ENCODE assay signal across 8 mouse cellular contexts in genomic region chr14:30457897-30458296, GRCm38 (mm10). TPM values are rescaled to one million over a fixed set of nuclear protein-coding genes. Genes with fewer than 3 reads are reported as not detected.
DNase-seq lines count a peak whose midpoint lies in the region; ATAC-seq and TF ChIP-seq lines count a peak whose summit lies in the region.

No protein-coding gene starts in this region.

- no peak overlapping the region for H3K4me2 ChIP-seq in kidney, embryonic 15.5 days
- no peak overlapping the region for H3K4me2 ChIP-seq in hindbrain, embryonic 14.5 days (replicated peaks)
- no peak overlapping the region for H3K4me2 ChIP-seq in hindbrain, embryonic 12.5 days (replicated peaks)

- ATAC-seq in kidney, embryonic 15.5 days (replicated peaks; ENCODE audit: low FRiP score): no peak
- ATAC-seq in hindbrain, embryonic 14.5 days (ENCODE audit: low FRiP score): no peak
- no peak for ATAC-seq in hindbrain, embryonic 12.5 days (ENCODE audit: low FRiP score)

- 13% methylated on average over 2 of the region's 2 CpGs for WGBS in kidney, embryonic 15.5 days
- WGBS in bone marrow, adult 2 months: 0% methylated on average over 2 of the region's 2 CpGs
- WGBS in hindbrain, embryonic 14.5 days: 56% methylated on average over 2 of the region's 2 CpGs
- 43% methylated on average over 2 of the region's 2 CpGs for WGBS in limb, embryonic 10.5 days
- 55% methylated on average over 2 of the region's 2 CpGs for WGBS in hindbrain, embryonic 12.5 days

- H3K4me1 ChIP-seq in kidney, embryonic 15.5 days: peaks cover 19% of the 10 kb centered on the region
- peaks cover 7% of the 10 kb centered on the region for H3K4me1 ChIP-seq in bone marrow, adult 2 months (ENCODE audit: control insufficient read depth, insufficient read depth, low read length)
- H3K4me1 ChIP-seq in hindbrain, embryonic 14.5 days (replicated peaks; ENCODE audit: control insufficient read depth, insufficient read depth, low read length): peaks cover 5% of the 10 kb centered on the region; the same call in 1 of the 2 replicates
- H3K4me1 ChIP-seq in limb, embryonic 10.5 days: peaks cover 6% of the 10 kb centered on the region; the same call in 1 of the 2 replicates
- H3K4me1 ChIP-seq in hindbrain, embryonic 12.5 days: peaks cover 6% of the 10 kb centered on the region; the same call in 1 of the 2 replicates

- H3K4me3 ChIP-seq in kidney, embryonic 15.5 days (replicated peaks): no peak overlapping the region
- peak overlapping the region; percentile 24 for H3K4me3 ChIP-seq in bone marrow, adult 2 months (replicated peaks; ENCODE audit: control insufficient read depth, low read depth, low read length)
- H3K4me3 ChIP-seq in hindbrain, embryonic 14.5 days (replicated peaks; ENCODE audit: low read length): no peak overlapping the region
- H3K4me3 ChIP-seq in limb, embryonic 10.5 days: no peak overlapping the region
- no peak overlapping the region for H3K4me3 ChIP-seq in hindbrain, embryonic 12.5 days

- H3K27ac ChIP-seq in kidney, embryonic 15.5 days: no peak overlapping the region
- H3K27ac ChIP-seq in bone marrow, adult 2 months (ENCODE audit: control insufficient read depth, insufficient read depth, low read depth, low read length, poor library complexity): peak overlapping the region; percentile 78
- no peak overlapping the region for H3K27ac ChIP-seq in hindbrain, embryonic 14.5 days
- H3K27ac ChIP-seq in limb, embryonic 10.5 days: no peak overlapping the region
- H3K27ac ChIP-seq in hindbrain, embryonic 12.5 days: no peak overlapping the region

- peak; percentile 22 for DNase-seq in kidney, adult 9 months
- peak; percentile 17 to 54 for DNase-seq in kidney, postnatal 4 days
- peak; percentile 48 to 58 for DNase-seq in right cerebral cortex, adult 2 months (ENCODE audit: low spot score in 2 of 2)
- no peak for DNase-seq in hindbrain, embryonic 14.5 days (ENCODE audit: low spot score)
- DNase-seq in limb, embryonic 10.5 days (ENCODE audit: low spot score): no peak

- H3K9me3 ChIP-seq in kidney, embryonic 15.5 days (replicated peaks): no peaks in the 10 kb centered on the region
- H3K9me3 ChIP-seq in hindbrain, embryonic 14.5 days (ENCODE audit: control insufficient read depth, low read length): no peaks in the 10 kb centered on the region
- no peaks in the 10 kb centered on the region for H3K9me3 ChIP-seq in limb, embryonic 10.5 days (replicated peaks)
- no peaks in the 10 kb centered on the region for H3K9me3 ChIP-seq in hindbrain, embryonic 12.5 days (replicated peaks)

- H3K27me3 ChIP-seq in kidney, embryonic 15.5 days: peaks cover 10% of the 10 kb centered on the region; the same call in 1 of the 2 replicates
- peaks cover 10% of the 10 kb centered on the region; the same call in 1 of the 2 replicates for H3K27me3 ChIP-seq in hindbrain, embryonic 14.5 days (ENCODE audit: control insufficient read depth, insufficient read depth, low read length)
- peaks cover 53% of the 10 kb centered on the region for H3K27me3 ChIP-seq in limb, embryonic 10.5 days (ENCODE audit: low read depth, poor library complexity, severe bottlenecking)
- peaks cover 6% of the 10 kb centered on the region for H3K27me3 ChIP-seq in hindbrain, embryonic 12.5 days

- TF ChIP-seq CTCF in bone marrow, adult 2 months (IDR thresholded peaks at IDR 0.05; ENCODE audit: control insufficient read depth, insufficient read depth, low read length): no peak

- no peak for TF ChIP-seq POLR2A in bone marrow, adult 2 months (IDR thresholded peaks at IDR 0.05; ENCODE audit: borderline replicate concordance, control insufficient read depth, low read depth, low read length)

- no peaks in the 10 kb centered on the region for H3K36me3 ChIP-seq in kidney, embryonic 15.5 days
- no peaks in the 10 kb centered on the region for H3K36me3 ChIP-seq in hindbrain, embryonic 14.5 days (replicated peaks; ENCODE audit: control insufficient read depth, insufficient read depth)
- H3K36me3 ChIP-seq in limb, embryonic 10.5 days: no peaks in the 10 kb centered on the region
- H3K36me3 ChIP-seq in hindbrain, embryonic 12.5 days: no peaks in the 10 kb centered on the region

- H3K9ac ChIP-seq in kidney, embryonic 15.5 days: no peak overlapping the region
- H3K9ac ChIP-seq in hindbrain, embryonic 14.5 days: no peak overlapping the region
- no peak overlapping the region for H3K9ac ChIP-seq in hindbrain, embryonic 12.5 days

RNA-seq across cellular contexts. Expression of gene Dcp1a, which starts 21.4 kb away (rescaled TPM):
- 26.9 and 30.0 TPM in 2 replicates for polyA plus RNA-seq in kidney, embryonic 15.5 days (2015; fragmentation: Nextera tagmentation; extraction: Ambion mirVana)
- 5.5 and 16.6 TPM in 2 replicates for polyA plus RNA-seq in bone marrow, adult 2 months (2011; ENCODE audit: insufficient read depth, insufficient read length, low replicate concordance, missing spikeins)
- polyA plus RNA-seq in hindbrain, embryonic 14.5 days (2014; fragmentation: Nextera tagmentation; extraction: Ambion mirVana): 16.1 TPM in 2 replicates
- polyA plus RNA-seq in limb, embryonic 10.5 days (2016; fragmentation: Nextera tagmentation; extraction: Ambion mirVana): 37.7 and 46.2 TPM in 2 replicates
- polyA plus RNA-seq in hindbrain, embryonic 12.5 days (2016; fragmentation: Nextera tagmentation; extraction: Ambion mirVana): 29.2 and 30.6 TPM in 2 replicates

RNA-seq across cellular contexts. Expression of gene Cacna1d, which starts 33.4 kb away (rescaled TPM):
- polyA plus RNA-seq in kidney, embryonic 15.5 days (2015; fragmentation: Nextera tagmentation; extraction: Ambion mirVana): 3.2 and 3.3 TPM in 2 replicates
- polyA plus RNA-seq in bone marrow, adult 2 months (2011; ENCODE audit: insufficient read depth, insufficient read length, low replicate concordance, missing spikeins): 0.43 and 1.7 TPM in 2 replicates
- polyA plus RNA-seq in hindbrain, embryonic 14.5 days (2014; fragmentation: Nextera tagmentation; extraction: Ambion mirVana): 10.5 and 13.5 TPM in 2 replicates
- 0.73 and 1.2 TPM in 2 replicates for polyA plus RNA-seq in limb, embryonic 10.5 days (2016; fragmentation: Nextera tagmentation; extraction: Ambion mirVana)
- 3.1 and 4.5 TPM in 2 replicates for polyA plus RNA-seq in hindbrain, embryonic 12.5 days (2016; fragmentation: Nextera tagmentation; extraction: Ambion mirVana)

Comparison
In these comparisons a context has a peak if more than half of its experiments do, and no peak if none do; other contexts are left out.
1. DNase-seq: peak in kidney, adult 9 months (single experiment), kidney, postnatal 4 days (2 of 2) and right cerebral cortex, adult 2 months (2 of 2); none in hindbrain, embryonic 14.5 days (single experiment) and limb, embryonic 10.5 days (single experiment).